Mouse (Mus musculus): ENCODE measurements around the gene Shb.

The Shb gene

DNA sequence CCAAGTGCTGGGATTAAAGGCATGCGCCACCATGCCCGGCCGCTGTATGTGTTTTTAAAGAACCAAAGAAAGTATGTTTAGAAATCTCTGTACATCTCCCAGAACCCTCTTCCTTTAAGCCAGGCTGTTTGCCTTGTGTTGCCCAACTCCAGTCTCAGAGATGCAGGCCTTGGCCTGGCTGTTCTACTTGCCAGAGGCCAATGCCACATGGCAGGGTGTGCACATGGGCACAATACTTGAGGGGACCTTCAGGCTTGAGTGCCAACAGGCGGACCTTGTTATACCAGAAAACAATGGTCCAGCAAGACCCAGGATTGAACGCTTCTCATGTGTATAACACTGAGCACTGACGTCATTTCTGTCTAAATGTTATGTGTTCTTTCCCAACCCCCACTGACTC lies 27.1 kb downstream of the Shb start:
- DNase-seq (ENCODE audit: low spot score in 2 of 2) = no peak

DNA sequence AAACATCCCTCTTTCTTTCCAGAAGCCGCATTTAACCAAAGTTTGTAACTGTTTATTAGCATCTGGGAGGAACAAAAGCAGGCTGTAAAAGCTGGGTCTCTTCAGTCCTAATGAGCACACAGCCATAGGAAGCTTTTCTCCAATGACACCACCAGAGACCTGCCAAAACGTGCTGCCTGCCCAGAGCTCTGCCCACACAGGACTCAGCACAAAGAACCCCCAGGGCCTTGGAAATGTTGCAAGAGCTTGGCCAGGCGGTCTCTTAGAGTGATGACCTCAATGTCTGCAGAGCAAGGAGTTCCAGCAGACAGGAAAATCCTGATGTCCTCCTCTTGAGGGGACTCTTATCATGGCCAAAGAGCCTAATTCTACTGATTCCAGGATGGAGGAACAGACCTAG lies 28.5 kb downstream of the Shb start:
- DNase-seq (ENCODE audit: low spot score in 2 of 2) = no peak

DNA sequence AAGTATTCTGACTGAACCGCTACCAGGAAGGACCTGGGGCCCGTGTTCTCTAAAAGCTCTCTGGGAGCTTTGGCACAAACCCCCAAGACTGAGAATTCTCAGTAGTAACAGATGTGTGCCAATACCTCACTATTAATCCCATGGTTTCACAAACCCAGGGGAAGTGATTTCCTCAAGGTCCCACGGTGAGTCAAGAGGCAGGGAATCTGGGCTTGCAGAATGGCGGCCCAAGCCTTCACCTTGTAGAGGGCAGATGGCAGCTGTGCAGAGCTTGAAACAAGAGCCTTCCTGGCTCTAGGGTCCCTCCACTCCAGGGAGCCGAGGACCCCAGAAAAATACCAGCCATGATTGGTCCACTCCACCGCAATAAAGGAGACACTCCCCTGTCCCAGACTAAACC lies 28.9 kb downstream of the Shb start:
- no peak for DNase-seq (ENCODE audit: low spot score in 2 of 2)

DNA sequence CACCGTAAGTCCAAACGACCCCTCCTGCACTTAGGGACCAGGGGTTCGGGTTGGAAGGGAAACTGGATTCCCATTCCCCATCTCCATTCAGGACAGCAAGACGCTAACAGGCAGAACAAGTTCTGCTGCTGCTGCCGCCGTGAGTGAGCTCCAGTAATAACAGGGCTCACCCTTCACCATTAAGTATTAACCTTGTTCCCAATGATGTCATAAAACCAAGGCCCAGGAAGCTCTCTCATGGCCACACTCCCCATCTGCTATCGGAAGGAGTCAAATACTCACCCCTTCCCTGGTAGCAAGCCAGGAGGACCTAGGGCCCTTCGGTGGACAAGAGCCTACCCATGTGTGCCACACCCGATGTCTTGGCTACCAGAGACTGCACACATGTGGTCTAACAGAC lies 30.3 kb downstream of the Shb start:
- DNase-seq (ENCODE audit: low spot score in 2 of 2) = no peak

DNA sequence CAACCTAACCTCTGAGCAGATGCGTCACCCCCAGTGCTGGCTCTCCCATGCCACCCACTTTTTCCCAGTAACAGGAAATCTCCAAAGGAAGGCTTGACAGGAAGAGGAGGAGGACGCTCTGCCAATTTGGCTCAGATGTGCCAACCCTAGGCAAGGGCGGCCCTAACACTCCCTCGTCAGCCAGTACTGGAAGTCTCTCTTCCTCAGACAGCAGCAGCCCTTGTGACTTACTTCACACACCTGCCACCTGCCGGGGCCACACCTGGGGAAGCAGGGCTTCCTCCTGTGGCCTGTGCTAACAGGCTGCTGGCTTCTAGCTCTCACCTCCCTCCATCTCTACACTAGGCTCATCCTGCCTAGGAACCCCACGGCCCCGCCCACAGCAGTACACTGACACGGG lies 31.9 kb downstream of the Shb start:
- no peak for DNase-seq (ENCODE audit: low spot score in 2 of 2)

- no peak for DNase-seq (ENCODE audit: low spot score in 2 of 2)
Measured at GRCm38 (mm10) chr4:45499556-45499955, 32.7 kb downstream of the Shb start.

- DNase-seq (ENCODE audit: low spot score in 2 of 2) = no peak
Measured at GRCm38 (mm10) chr4:45499081-45499480, 33.2 kb downstream of the Shb start.

DNA sequence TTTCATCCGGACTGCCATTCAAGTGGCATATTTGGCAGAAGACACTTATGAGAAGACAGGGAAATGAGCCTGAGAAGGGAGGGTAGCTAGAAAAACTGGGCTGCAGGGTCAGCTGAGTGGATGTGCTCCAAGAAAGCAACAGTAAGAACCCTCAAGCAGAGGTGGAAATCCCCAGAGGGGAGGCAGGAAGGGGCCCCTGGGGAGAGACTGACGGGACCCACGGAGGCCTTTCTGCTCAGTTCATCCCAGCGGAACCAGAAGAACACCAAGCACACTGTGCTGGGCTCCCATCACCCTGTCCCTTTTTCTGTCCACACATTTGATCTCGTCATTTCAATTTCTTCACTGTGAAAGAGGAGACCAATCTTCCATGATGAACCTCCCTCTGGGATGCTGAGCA lies 33.9 kb downstream of the Shb start:
- no peak for DNase-seq (ENCODE audit: low spot score in 2 of 2)

- no peak for DNase-seq (ENCODE audit: low spot score in 2 of 2)
Measured at GRCm38 (mm10) chr4:45497282-45497681, 35.0 kb downstream of the Shb start.

- no peak for DNase-seq (ENCODE audit: low spot score in 2 of 2)
Measured at GRCm38 (mm10) chr4:45495531-45496201, 36.6 kb downstream of the Shb start.

DNA sequence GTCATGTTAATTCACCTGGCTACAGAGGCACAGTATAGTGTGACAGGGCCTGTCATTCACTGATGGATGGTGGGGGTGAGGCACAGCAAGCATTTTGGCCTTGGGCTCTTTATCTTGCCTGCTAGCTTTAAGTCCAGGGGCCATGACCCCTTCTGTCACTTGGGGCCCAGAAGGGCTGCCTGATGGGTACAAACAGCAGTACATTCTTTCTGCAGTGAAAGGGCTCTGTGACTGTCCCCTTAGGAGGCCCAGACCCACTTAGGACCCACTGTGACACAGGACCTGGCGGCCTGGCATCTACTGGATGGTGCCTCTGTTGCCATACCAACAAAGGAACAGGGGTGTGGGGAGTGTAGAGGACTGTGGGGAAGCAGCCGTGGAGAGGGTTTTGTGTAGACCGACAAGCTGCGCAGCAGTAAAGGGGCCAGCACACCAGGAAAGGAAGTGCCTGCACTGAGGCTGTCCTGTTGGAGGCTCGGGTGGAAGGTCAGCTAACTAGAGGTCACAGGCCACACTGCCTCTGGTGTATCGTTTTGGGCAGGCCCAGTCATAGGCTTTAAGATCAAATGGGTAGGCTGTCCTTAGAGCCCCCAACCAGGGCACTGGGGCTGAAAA lies 38.4 kb downstream of the Shb start:
- no peak for DNase-seq (ENCODE audit: low spot score in 2 of 2)

DNA sequence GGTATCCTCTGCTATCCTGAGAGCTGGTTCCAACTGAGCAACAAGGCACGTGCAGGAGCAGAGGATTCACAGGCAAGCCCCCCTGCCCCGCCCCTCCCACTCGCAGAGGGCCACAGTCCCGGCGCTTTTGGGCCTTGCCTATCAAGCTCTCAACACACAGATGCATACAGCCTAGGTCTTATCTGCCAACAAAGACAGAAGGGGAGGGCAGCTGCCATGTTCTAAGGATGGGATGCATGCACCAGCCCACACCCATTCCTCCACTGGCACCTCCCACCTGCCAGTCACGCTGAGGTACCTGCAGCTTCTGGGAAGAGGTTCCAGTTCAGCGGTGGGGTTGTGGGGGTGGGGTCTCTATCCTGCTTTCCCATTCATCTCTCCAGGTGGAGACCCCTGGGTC lies 39.2 kb downstream of the Shb start:
- no peak for DNase-seq (ENCODE audit: low spot score in 2 of 2)

DNA sequence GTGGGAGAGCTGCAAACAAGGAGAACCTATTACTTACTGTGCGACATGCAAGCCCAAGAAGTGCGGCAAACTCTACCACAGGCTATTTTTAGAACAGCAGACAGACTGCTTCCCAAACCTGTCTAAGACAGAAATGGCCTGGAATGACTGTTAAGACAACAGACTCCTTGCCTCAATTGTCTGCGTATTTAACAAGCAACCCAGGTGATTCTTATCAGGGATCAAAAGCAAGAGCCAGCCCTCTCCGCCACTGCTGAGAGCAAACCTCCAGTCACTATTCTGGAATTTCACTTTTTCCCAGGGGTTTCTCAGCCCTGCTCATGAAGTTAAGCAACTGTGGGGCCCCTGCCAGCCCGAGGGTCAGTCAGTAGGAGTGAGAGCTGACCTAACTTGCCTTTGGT lies 39.6 kb downstream of the Shb start:
- DNase-seq (ENCODE audit: low spot score in 2 of 2) = no peak

DNA sequence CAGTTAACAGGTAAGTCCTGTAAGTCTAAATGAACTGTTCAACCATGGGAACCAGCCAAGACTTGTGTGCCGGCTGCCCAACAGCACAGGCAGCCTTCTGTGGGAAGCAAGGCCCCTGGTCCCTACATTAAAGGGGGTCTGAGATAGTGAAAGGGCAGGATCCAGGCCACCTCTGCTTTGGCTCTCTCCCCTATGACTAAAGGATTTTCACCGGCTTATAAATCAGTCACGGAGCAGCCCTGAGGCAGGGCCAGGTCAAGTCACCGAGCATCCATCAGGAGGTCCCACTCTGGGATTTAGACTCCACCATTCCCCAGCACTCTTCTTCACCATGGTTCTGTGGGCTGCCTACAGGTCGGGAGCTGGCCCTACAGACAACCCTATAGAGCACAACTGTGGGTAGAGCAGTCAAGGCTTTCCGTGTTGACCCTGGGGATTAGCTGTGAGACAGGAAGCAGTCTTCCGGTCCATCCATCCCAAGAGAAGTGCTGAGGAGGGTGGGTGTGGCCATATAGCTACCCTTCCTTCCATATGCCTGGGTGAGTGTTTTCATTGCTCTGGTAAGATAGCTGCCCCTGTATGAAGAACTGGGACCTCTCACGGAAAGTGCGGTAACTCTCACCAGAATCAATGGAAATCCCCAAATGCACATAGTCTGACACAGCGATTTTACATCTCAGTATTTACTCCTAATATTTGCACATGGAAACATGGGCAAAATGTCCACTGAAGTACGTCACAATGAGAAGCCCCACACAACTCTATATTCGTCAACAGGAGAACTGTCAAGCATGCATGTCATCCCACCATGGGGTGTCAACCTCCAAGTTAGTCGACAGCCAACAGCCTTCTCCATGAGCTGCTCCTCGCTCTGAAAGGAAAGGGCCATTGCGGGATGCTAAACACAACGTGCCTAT lies 40.3 kb downstream of the Shb start:
- no peak for DNase-seq (ENCODE audit: low spot score in 2 of 2)

DNA sequence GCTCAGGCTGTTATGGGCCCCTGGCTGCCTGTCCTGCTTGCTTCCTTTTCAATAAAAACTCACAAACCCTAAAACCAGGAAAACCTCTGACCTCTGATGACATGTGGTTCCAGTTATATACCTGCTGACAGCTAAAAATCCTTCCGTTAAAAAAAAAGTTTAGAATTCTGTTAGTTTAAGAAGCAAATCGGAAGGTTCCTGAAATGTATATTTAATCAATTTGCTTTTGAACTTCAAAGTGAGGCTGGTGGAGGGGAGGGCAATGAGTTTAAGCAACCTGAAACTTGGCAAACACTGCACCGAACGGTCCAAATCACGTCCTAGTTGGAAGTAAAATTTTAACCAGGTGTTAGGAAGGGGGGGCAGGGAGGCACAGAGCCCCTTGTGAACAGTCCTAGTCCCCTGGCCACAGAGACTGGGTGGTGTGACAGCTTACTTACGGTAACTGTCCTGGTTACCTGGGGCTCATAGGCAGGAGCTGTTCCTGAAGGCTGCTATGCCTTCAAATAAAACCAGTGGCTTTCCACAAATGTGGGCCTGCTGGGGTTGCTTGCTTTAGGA lies 41.1 kb downstream of the Shb start:
- no peak for DNase-seq (ENCODE audit: low spot score in 2 of 2)

- no peak for DNase-seq (ENCODE audit: low spot score in 2 of 2)
Measured at GRCm38 (mm10) chr4:45490036-45490752, 42.1 kb downstream of the Shb start.

GRCm38 (mm10) chr4:45489141-45490035 lies 42.9 kb downstream of the Shb start:
- peak in 1 of 2 experiments; percentile 60 for DNase-seq (ENCODE audit: low spot score in 2 of 2)

GRCm38 (mm10) chr4:45487681-45488081 lies 44.6 kb downstream of the Shb start:
- no peak for DNase-seq (ENCODE audit: low spot score in 2 of 2)

- DNase-seq (ENCODE audit: low spot score in 2 of 2) = no peak
Measured at GRCm38 (mm10) chr4:45485024-45485423, 47.2 kb downstream of the Shb start.
